Mouse (Mus musculus): Measurements from ENCODE around the gene Rbm26. TPM values are rescaled to one million over a fixed set of nuclear protein-coding genes. Genes with fewer than 3 reads are reported as not detected.

Gene Rbm26
- 10 to 100 TPM; 40.3 to 47.3 TPM for total RNA-seq (2021)
- long read RNA-seq, experiment 1, partial matches to known transcripts, result 0 of 8 reads
- long read RNA-seq, experiment 1, other reads (novel, unspliced or antisense), result 5 of 8 reads
- long read RNA-seq, experiment 2, partial matches to known transcripts, result 4 of 15 reads
- long read RNA-seq, experiment 2, other reads (novel, unspliced or antisense), result 7 of 15 reads

GRCm38 (mm10) chr14:105177238-105177693 is at the start of gene Rbm26:
Rbm26 (minus strand) TSS chr14:105177327.
- peak; percentile 93 to 97 for DNase-seq (ENCODE audit: low spot score in 2 of 2)

GRCm38 (mm10) chr14:105225790-105226189 is 48.7 kb upstream of the Rbm26 start:
- no peak for DNase-seq (ENCODE audit: low spot score in 2 of 2)

- no peak for DNase-seq (ENCODE audit: low spot score in 2 of 2)
Observed at GRCm38 (mm10) chr14:105222240-105222639, 45.1 kb upstream of the Rbm26 start.

- no peak for DNase-seq (ENCODE audit: low spot score in 2 of 2)
Observed at GRCm38 (mm10) chr14:105219525-105220376, 42.6 kb upstream of the Rbm26 start.

GRCm38 (mm10) chr14:105198401-105198800 is 21.3 kb upstream of the Rbm26 start:
- DNase-seq (ENCODE audit: low spot score in 2 of 2), result no peak

GRCm38 (mm10) chr14:105194682-105195081 is 17.6 kb upstream of the Rbm26 start:
- no peak for DNase-seq (ENCODE audit: low spot score in 2 of 2)

- no peak for DNase-seq (ENCODE audit: low spot score in 2 of 2)
Observed at GRCm38 (mm10) chr14:105184866-105185265, 7.7 kb upstream of the Rbm26 start.

- DNase-seq (ENCODE audit: low spot score in 2 of 2), result no peak
Observed at GRCm38 (mm10) chr14:105182786-105183185, 5.7 kb upstream of the Rbm26 start.

- DNase-seq (ENCODE audit: low spot score in 2 of 2), result no peak
Observed at GRCm38 (mm10) chr14:105179733-105180132, 2.6 kb upstream of the Rbm26 start.

GRCm38 (mm10) chr14:105178996-105179395 is 1.9 kb upstream of the Rbm26 start:
- DNase-seq (ENCODE audit: low spot score in 2 of 2), result no peak

- DNase-seq (ENCODE audit: low spot score in 2 of 2), result peak in 1 of 2 experiments; percentile 31
Observed at GRCm38 (mm10) chr14:105176381-105177168, 552 bp downstream of the Rbm26 start.

- DNase-seq (ENCODE audit: low spot score in 2 of 2), result no peak
Observed at GRCm38 (mm10) chr14:105167181-105167580, 9.9 kb downstream of the Rbm26 start.

- DNase-seq (ENCODE audit: low spot score in 2 of 2), result no peak
Observed at GRCm38 (mm10) chr14:105164793-105165192, 12.3 kb downstream of the Rbm26 start.

GRCm38 (mm10) chr14:105161334-105161733 is 15.8 kb downstream of the Rbm26 start:
- no peak for DNase-seq (ENCODE audit: low spot score in 2 of 2)

- DNase-seq (ENCODE audit: low spot score in 2 of 2), result no peak
Observed at GRCm38 (mm10) chr14:105158526-105158925, 18.6 kb downstream of the Rbm26 start.

GRCm38 (mm10) chr14:105134076-105134475 is 43.1 kb downstream of the Rbm26 start:
- no peak for DNase-seq (ENCODE audit: low spot score in 2 of 2)

GRCm38 (mm10) chr14:105127715-105128385 is 49.3 kb downstream of the Rbm26 start:
- no peak for DNase-seq (ENCODE audit: low spot score in 2 of 2)

- no peak for DNase-seq (ENCODE audit: low spot score in 2 of 2)
Observed at GRCm38 (mm10) chr14:105124513-105124912, 52.6 kb downstream of the Rbm26 start.

GRCm38 (mm10) chr14:105115402-105115801 is 61.7 kb downstream of the Rbm26 start:
- no peak for DNase-seq (ENCODE audit: low spot score in 2 of 2)

GRCm38 (mm10) chr14:105106252-105106651 is 70.9 kb downstream of the Rbm26 start:
- DNase-seq (ENCODE audit: low spot score in 2 of 2), result no peak

GRCm38 (mm10) chr14:105098861-105099260 is 78.3 kb downstream of the Rbm26 start:
- no peak for DNase-seq (ENCODE audit: low spot score in 2 of 2)
